Mouse (Mus musculus) induced T-regulatory cell, adult 2 months (primary cell): ENCODE results near the gene Fndc11.

Experiments
- DNase-seq: peaks from one replicate; pipeline ENCODE4 v3.0.0-alpha.2; 2012; ENCODE audit warnings: low read depth

Fndc11 gene

GRCm38 (mm10) chr2:181218881-181219485 lies 830 bp upstream of the Fndc11 start:
- DNase-seq = no peak

- no peak for DNase-seq
These were observed 548 bp downstream of the Fndc11 start for GRCm38 (mm10) chr2:181220361-181220760.

- no peak for DNase-seq
These were observed 5.2 kb downstream of the Fndc11 start for GRCm38 (mm10) chr2:181224994-181225393.

DNA sequence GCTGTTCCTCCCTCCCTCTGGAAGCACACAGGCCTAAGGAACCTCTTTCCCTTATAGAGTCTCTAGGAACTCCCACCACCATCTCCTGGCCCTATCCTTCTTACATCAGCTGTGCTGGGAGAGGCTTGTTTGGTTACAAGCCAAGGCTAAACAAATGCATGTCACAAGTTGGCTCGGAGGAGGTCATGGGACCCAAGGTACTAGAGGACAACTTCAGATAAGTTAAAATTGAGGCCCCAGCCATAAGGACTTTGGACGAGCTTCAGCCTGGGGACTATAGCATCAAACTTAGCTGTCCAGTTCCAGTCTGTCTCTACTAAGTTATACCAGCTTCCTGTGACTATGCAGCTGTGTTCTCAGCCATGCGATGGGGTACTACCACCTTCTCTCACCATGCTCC lies 7.3 kb downstream of the Fndc11 start:
- no peak for DNase-seq

- DNase-seq = no peak
These were observed 8.5 kb downstream of the Fndc11 start for GRCm38 (mm10) chr2:181228335-181228734.

DNA sequence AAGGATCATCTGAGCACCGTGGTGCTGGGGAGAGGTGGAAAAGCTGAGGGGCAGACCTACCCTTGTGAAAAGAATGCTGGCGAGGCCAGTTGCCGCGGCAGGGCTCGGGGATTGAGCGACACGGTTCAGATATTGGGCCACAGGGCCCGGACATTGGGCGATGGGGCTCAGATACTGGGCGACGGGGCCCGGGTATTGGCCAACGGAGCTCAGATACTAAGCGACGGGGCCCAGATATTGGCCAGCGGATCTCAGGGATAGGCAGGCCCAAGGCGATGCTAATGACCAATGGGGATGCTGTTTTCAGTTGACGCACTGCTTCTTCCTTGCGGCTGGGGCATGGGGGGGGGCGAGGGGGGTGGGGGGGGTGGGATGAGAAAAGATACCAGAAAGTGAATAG lies 11.4 kb downstream of the Fndc11 start:
- DNase-seq = no peak

DNA sequence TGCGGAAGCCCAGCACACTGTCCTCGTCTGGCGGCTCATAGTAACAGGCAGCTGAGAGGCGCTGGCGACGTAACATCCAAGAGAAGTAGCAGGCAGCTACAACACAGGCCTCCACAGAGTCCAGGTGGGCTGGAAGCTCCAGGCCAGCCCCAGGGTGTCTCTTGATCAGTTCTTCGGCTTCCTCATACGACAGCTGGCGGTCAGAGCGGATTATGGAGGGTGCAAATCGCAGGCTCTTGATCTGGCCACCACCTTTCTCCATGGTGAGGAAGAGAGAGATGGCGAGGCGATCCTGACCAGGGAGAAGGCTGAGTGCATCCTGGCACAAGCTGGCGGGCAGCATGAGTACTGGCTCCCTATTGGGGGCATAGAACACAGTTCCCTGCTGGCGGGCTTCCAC lies 13.6 kb downstream of the Fndc11 start:
- DNase-seq = no peak

DNA sequence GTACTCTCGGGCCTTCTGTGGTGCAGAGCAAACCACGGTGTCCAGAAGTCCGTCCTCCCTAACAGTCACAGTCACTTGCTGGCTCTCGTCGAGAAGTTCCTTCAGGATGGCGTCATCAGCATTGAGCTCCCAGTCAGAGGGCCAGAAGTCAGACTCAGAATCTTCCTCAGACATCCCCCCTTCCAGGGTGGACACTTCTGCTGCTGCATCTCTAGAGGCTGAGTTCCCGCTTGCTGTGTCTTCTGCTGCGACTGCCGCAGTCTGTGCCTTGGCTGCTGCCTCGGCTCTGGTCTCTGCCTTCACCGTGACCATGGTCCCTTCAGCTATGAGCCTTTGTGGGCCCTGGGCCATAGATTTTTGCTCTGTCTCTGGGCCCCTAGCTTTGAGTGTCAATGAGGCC lies 14.9 kb downstream of the Fndc11 start:
- no peak for DNase-seq

DNA sequence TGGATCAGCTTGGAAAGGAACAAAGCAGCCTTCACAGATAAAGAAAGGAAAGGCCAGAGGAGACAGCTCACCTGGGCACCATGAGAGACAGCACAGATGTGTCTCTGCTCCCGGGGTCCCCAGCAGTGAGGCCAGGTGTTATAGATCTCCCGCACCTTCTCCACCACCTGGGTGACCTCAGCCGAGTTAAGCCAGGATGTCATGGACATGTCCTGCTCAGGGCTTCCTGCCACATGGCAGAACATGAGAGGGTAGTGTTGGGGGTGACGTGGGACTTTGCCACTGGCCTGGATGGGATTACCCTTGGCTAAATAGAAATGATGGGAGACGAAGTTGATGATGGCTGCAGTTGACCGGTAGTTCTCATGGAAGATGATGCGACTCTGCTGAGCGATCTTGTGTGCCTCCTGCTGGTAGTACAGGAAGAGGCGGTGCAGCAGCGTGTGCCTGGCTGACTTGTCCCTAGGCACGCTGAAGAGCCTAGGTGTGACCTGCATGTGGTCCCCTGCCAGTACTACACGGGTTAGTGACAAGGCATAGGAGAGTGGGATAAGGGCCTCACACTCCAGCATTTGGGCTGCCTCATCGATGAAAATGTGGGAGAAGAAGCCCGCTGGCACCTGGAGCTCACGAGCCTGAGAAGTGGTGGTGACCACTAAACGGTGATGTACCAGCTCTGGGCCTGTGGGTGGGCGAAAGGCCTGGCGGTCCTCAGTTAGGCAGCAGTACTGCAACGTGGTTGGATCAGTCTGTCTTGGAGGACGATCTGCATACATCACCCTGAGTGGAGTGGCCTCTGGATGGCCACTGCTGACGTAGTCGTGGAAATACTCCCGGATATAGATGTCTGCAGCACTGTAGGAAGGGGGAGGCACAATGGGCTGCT lies 16.1 kb downstream of the Fndc11 start:
- no peak for DNase-seq

GRCm38 (mm10) chr2:181237251-181238014 lies 17.6 kb downstream of the Fndc11 start:
- DNase-seq = no peak

- DNase-seq = no peak
These were observed 18.3 kb downstream of the Fndc11 start for GRCm38 (mm10) chr2:181238091-181238610.

DNA sequence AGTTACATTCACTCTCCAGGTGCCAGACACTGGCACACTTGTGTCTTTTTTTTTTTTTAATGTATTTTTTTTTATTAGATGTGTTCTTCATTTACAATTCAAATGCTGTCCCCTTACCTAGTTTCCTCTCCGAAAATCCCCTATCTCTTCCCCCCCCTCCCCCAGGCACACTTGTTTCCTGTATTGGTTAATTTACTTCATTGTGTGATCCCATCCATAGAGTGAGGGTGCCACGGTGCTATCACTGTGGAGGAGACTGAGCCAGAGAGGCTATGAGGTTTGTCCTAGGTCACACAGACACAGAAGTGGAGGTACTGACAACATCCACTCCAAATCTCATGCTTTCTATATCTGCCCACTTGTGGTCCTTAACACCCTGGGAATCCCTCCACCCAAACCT lies 19.0 kb downstream of the Fndc11 start:
- DNase-seq = no peak

DNA sequence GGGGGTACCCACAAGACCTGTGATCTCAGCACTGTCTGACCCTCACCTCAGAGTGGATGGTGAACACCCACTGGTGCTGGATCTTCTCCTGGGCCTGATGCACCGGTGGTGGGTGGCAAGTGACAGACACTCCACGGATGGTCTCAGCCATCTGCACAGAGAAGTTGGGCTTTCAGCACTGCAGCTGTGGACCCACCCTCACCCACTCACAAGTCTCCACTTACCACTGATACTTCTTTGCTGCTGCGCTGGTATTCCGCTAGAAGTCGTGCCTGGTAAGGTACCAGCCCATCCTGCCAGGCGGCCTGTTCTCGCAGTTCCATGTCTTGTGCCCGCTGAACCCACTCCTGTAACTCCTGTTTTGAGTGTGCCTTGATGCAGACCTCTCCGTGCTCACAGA lies 19.4 kb downstream of the Fndc11 start:
- DNase-seq = peak; percentile 41

DNA sequence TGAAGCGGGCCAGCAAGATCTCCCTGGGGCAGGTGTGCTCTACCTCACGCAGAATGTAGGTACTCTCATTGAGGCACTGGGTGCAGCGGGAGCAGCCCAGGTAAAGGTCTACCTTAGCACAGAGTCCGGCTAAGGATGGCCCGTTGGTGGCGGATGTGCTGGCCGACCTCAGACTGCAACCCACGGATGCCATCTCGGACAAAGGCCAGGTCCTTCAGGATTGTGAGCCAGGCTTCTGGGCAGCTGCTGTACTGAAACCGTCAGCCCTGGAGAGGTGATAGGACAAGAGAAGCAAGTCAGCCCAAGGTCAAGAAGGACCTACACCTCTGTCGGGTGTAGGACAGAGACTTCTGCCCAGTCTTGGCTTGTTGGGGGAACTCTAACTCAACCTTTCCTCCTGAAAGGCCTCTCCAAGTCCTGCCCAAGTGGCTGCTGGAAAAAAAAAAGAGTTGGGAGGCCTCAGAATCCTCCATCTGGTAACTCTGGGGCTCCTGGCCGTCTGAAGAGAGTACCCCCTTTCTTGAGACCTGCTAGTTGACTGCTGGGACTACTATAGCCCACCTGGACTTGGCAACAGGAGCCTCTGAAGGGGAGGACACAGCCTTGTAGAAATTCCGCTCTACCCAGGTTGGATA lies 21.1 kb downstream of the Fndc11 start:
- peak; percentile 23 for DNase-seq

DNA sequence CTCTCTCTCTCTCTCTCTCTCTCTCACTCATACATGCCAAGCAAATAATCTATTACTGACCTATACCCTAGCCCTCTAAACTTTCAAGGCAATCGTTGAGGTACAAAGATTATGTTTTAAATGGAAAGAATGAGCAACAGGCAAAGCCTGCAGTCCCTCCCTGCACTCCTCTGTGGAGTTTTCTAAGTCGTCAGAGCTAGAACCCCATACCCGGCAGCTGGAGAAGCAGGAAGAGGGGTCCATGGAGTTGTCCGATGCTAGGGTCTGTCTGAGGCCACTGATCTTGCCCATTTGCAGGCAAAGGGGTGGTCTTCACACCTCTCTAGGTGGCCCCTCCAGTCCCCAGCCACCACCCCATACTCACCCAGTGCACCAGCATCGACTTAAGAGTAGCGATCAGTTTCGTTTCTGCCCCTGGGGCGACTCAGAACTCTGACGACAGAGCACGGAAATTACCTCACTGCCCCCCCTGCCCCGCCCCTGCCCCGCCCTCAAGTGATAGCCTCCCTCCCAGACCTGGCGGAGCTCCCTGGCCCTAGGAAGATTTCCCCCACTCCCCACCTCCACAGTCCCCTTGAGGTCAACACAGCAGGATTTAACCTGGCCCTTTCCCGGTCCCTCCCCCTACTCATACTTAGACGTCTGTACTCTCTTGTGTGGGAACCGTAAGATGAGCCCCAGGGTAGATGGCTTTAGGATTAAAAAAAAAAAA lies 21.9 kb downstream of the Fndc11 start, which contains the start of gene Helz2:
TSS of gene Helz2 (minus strand) at position 426 of the 712 bp plus-strand sequence.
- peak; percentile 94 for DNase-seq

DNA sequence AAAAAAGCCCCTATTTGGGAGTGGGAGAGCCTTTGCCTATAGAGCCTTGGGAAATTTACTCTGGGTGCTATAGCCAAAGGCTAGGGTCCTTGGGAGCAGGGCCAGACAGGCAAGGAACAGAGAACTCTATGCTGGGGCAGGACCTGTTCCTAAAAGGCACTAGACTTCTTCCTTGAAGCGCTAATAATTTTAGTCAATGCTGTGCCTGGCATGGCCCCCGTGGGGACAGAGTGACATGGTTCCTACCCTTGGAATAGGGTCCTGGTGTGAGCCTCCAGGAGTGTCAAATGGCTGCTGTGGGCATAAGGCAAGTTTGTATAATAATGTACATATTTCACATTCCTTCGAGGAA lies 22.5 kb downstream of the Fndc11 start:
- no peak for DNase-seq

- peak; percentile 58 for DNase-seq
These were observed 24.0 kb downstream of the Fndc11 start for GRCm38 (mm10) chr2:181243706-181244394.

GRCm38 (mm10) chr2:181245031-181245430 lies 25.2 kb downstream of the Fndc11 start:
- no peak for DNase-seq

GRCm38 (mm10) chr2:181249217-181249616 lies 29.4 kb downstream of the Fndc11 start:
- DNase-seq = no peak

- DNase-seq = no peak
These were observed 32.0 kb downstream of the Fndc11 start for GRCm38 (mm10) chr2:181251841-181252240.

GRCm38 (mm10) chr2:181253248-181253647 lies 33.4 kb downstream of the Fndc11 start:
- DNase-seq = no peak
